Mouse (Mus musculus): ENCODE data around the gene Sema4d.

Sema4d gene

DNA sequence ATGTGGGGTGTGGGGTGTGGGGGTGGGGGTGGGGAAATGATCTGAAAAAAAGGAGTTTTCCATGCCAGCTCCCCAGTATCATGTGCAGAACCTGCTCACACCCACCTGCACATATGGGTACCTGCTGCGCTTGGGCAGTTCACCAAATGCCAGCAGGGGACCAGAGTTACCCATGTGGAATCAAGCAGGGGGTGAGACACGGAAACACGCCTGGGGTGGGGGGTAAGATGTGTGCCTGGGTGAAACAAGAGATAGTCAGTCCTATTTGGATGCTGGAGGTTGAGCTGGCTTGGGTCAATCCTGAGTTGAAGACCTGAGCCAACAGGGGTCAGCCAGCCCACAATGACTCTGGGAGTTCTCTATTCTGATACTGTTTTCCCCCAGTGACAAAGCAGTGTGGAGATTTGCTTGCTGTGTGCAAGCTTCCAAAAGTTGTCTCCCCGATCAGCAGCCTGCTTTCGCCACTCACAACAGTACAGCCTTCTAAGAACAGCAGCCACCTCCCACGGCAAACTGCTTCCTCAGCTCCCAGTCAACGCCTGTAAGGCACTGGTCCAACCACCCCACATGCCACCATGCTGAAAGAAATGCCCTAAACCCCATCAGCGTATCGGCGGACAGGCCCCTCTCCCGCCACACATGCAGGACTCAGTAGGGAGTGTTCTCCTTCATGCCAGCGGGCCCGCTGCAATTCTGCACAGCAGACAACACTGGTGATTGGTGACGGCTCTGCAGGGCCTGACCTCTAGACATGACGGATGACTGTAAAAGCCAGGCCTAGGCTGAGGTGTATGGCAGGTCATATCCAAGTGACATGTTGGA, 41.0 kb downstream of the Sema4d start:
- no peak for DNase-seq

GRCm38 (mm10) chr13:51749578-51750345, 43.8 kb downstream of the Sema4d start:
- DNase-seq: no peak

DNA sequence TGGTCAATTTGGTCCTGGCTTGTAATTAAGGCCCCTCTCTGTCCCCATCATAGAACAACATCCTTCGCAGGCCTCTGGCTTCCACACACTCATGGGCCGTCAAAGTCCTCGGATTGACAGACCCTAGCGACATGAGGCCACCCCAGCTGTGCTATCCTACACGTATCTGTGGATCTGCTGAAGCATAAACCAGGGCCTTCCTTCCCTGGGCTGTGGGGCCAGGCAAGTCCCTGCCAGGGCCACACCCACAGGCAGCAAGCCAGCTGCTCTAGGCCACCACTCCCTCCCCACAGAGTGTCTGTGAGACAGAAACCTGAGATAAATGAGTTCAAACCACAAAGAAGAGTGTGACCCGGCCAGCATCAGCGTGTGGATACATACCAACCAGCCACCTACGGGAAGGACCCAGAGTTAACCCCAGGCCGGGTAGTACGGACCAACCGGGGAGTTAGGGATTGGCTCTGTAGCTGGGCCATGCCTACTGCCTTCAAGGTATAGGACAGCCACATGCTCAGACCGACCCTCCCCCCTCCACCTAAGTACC, 45.5 kb downstream of the Sema4d start:
- DNase-seq: peak in 1 of 2 experiments; percentile 55

- DNase-seq: no peak
Measured at GRCm38 (mm10) chr13:51747069-51747468, 46.5 kb downstream of the Sema4d start.

DNA sequence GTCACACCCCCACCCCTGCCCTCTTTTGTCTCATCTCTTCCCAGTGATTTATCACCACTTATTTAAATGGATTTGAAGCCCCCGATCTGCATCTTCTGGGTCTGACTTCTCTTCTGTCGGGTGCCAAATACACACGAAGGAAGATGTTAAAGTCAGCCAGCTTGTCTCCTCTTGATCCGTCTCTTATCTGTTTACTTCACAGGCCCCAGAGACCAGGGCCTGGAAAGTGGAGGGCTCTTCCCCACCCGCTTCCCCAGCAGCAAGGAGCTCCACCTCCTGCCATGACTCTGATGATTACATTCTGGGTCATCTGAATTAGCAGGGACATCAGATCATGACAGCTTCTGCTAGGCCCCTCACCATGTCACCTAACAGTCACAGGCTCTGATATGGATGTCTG, 47.7 kb downstream of the Sema4d start:
- no peak for DNase-seq

GRCm38 (mm10) chr13:51743855-51744254, 49.7 kb downstream of the Sema4d start:
- DNase-seq: peak in 1 of 2 experiments; percentile 66

DNA sequence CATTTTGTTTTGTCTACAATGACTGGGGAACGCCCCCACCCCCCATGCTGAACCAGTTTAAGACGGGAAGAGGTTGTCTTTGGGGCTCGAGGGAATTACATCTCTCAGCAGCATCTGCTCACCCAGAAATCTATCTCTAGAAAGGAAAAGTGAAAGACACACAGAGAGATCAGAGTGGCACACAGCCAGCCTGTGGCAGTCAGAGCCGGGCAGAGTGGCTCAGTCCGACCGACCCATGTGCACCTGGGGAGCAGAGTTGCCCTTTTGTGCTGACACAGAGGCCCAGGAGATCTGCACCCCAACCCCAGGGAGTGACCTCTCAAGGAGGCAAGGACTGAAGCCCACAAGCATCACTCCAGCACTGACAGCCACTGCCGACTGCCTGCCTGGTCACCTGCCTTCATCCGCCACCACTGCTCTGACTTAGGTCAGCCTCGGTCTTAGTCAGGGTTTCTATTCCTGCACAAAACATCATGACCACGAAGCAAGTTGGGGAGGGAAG, 50.9 kb downstream of the Sema4d start:
- peak in 1 of 2 experiments; percentile 61 for DNase-seq

GRCm38 (mm10) chr13:51740776-51741175, 52.8 kb downstream of the Sema4d start:
- no peak for DNase-seq

- no peak for DNase-seq
Measured at GRCm38 (mm10) chr13:51739713-51740112, 53.8 kb downstream of the Sema4d start.

- DNase-seq: no peak
Measured at GRCm38 (mm10) chr13:51738531-51739117, 54.9 kb downstream of the Sema4d start.

DNA sequence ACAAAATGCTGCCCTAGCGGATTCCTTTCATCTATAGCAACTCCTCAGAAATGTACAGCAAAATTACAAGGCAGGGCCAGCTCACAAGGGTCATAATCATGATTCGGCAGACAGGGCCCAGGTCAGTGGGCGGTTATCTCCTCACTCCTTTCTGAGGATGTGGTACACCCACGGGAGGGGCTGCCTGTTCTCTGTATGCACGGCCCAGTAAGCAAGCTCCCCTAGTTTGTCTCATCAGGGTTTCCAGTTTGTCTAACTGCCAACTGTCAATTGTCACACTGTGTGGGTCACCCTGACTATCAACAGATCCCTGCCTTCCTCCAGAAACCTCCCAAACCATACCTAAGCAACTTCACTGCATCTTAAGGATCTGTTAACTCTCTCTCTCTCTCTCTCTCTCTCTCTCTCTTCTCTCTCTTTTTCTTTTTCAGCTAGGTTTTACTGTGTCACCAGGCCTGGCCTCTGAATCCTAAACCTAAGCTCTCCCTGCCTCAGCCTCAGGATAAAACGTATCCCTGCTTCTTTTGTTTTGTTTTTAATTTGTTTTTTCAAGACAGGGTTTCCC, 55.5 kb downstream of the Sema4d start:
- DNase-seq: no peak

GRCm38 (mm10) chr13:51737033-51737948, 56.3 kb downstream of the Sema4d start:
- DNase-seq: no peak

DNA sequence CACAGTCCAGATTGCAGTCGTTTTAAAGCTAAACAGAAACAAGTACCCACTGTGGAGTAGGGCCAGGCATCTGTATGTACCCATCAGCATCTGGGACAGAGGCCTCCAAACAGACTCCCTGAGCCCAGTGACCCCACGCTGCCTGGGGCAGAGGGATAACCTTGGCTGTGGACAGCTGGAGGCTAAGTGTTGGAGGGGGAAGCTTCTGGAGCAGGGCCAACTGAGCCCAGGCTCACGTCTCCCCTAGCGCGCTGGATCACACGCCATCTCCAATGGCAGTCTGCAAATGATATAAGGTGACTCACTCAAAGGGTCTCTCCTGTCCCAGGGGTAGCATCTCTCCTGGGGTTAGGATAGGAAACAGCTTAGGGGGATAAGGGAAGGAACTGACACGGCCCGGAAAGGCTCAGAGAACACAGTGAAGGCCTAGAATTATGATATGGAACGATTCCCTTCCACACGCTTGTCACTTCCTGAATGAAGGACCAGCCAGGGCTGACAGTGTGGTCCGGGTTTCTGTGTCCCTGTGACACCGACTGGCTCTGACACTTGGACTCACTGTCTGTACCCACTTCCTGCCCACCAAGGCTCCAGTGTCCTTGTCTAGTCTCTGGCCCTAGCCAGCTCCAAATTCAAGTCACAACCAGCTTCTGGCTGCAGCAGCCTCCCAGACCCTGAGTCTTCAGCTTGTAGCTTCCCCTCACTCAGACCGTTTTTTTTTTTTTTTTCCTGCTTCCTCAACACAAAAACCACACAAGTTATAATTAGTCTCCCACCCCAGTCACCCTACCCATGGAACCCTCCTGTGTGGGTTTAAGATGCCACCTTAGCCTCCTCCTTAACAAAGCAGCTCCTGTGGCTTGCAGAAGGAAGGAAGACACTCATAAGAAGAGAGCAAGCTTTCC, 57.3 kb downstream of the Sema4d start:
- DNase-seq: no peak

- DNase-seq: no peak
Measured at GRCm38 (mm10) chr13:51734556-51734955, 59.0 kb downstream of the Sema4d start.

DNA sequence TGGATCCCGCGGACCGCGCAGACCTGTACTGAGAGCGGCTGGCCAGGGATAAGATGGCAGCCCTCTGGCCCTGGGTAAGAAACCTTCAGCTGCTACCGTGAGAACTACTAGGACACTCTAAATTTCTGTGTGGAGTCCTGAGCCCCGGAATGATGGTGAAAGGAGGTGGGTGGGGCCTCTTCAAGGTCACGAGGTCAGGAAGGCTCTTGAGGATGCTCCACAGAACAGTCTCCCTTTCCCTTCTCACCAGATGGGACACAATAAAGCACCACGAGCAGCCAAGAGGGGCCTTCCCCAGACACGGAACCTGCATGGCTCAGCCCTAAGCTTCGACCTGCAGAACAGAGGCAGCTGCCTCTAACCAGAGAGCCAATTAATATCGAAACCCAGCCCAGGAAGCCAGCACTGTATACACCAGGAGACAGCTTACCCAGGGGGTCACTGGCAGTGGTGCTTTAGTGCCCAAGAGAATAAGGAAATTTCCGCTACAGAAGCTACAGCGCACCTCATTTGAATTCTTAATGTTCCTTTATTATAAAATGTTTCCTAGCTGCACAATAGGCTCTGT, 61.4 kb downstream of the Sema4d start:
- DNase-seq: no peak

DNA sequence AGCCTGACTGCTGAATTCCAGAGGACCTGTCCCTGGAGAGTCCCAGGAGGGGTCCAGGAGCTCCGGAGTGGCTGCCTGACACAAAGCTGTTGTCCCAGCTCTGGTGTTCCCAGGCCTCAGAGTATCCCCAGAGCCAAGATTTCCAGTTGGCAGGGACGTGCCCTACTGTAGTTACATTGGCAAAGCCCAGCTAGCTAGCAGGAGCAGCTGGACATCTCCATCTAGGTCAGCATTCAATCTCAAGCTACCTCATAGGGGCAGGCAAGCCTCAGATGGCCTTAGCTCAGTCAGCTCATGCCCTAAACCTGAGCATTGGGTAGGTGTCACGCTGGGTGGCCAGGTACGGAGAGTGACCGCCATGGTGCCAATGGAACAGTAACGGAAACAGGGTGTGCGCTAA, 62.1 kb downstream of the Sema4d start:
- DNase-seq: no peak

GRCm38 (mm10) chr13:51729887-51730361, 63.6 kb downstream of the Sema4d start:
- peak in 1 of 2 experiments; percentile 62 for DNase-seq

DNA sequence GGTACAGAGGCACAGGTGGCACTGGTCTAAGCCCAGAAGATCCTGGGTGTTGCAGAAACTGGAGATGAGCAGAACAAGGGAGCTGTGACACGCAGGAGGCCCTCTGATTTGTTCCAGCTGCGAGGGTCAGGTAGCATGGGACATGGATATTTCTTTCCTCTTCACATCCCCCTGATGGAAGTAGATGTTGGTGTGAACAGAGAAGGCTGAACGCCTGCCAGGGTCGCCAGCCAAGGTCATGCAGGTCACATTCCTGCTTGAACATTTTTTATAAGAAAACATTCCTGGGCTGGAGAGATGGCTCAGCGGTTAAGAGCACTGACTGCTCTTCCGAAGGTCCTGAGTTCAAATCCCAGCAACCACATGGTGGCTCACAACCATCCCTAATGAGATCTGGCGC, 66.2 kb downstream of the Sema4d start:
- DNase-seq: no peak

- no peak for DNase-seq
Measured at GRCm38 (mm10) chr13:51725926-51726574, 67.5 kb downstream of the Sema4d start.

Measured in thymus, adult 18-20 months (tissue).